Mouse (Mus musculus): ENCODE data around the gene Bysl. TPM values are rescaled to one million over a fixed set of nuclear protein-coding genes. Genes with fewer than 3 reads are reported as not detected.
"Not testable (repeated sequence)": the region's sequence is repeated elsewhere in the genome, so short reads cannot be mapped to it uniquely, and the experiment has no call there.

Bysl gene
- 32.9 and 36.1 TPM in 2 replicates for polyA plus RNA-seq (2015; fragmentation: Nextera tagmentation; extraction: Ambion mirVana)

GRCm38 (mm10) chr17:47610849-47611660, at the start of gene Bysl, which contains the start of the genes Med20 and Gm20517:
Bysl (minus strand) TSS chr17:47611492.
Med20 (plus strand) TSS chr17:47611582.
Gm20517 (plus strand) TSS chr17:47611589.
- ATAC-seq, result peak; percentile 97
- H3K9me3 ChIP-seq (ENCODE audit: control insufficient read depth, low read length), result no peaks in the 10 kb centered on the region
- H3K9ac ChIP-seq (replicated peaks; ENCODE audit: low read depth, low read length), result peak within 1 kb of the TSS; percentile 75
- peak within 1 kb of the TSS; percentile 94 for H3K4me3 ChIP-seq (replicated peaks; ENCODE audit: low read length)
- peaks cover 7% of the 10 kb centered on the region; the same call in 1 of the 2 replicates for H3K36me3 ChIP-seq (ENCODE audit: control insufficient read depth, insufficient read depth)
- peaks cover 24% of the 10 kb centered on the region for H3K4me1 ChIP-seq (replicated peaks; ENCODE audit: control insufficient read depth, insufficient read depth, low read length)
- H3K27ac ChIP-seq (ENCODE audit: low read length), result peak within 1 kb of the TSS; percentile 68
- no peaks in the 10 kb centered on the region for H3K27me3 ChIP-seq (replicated peaks; ENCODE audit: control insufficient read depth, insufficient read depth, low read length)
- H3K4me2 ChIP-seq (ENCODE audit: low read length), result peak within 1 kb of the TSS; percentile 94
- under 1% methylated on average over 59 of the region's 59 CpGs for WGBS

DNA sequence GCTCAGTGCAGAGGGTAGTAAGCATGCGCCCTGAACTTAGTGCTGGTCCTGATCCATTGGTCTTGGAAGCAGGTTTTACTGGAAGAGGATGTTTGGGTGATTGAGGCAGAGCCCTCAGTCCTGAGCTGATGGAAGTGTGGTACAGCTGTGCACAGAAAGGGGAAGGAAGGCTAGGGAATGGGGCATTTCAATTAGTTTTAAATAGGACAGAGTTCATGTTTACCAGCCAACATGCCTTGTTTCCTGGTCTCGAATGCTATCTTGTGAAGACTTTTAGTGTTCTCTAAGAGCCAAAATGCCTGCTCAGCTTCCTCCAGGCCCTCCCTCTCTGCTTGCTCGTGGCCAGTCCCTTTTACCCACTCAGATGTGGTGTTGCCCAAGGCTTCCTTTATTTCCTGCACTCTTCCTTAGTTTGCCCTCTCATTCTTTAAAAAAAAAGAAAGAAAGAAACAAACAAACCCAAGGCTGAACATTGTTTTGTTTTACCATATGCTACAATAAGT, 47.5 kb upstream of the Bysl start:
- Histone ChIP-seq H3K27ac (ENCODE audit: low read length) (no peak overlapping the region), H3K4me3 (replicated peaks; ENCODE audit: low read length) (no peak overlapping the region), H3K27me3 (replicated peaks; ENCODE audit: control insufficient read depth, insufficient read depth, low read length) (no peaks in the 10 kb centered on the region), H3K9ac (replicated peaks; ENCODE audit: low read depth, low read length) (no peak overlapping the region), H3K9me3 (ENCODE audit: control insufficient read depth, low read length) (no peaks in the 10 kb centered on the region), H3K4me2 (ENCODE audit: low read length) (no peak overlapping the region), H3K36me3 (ENCODE audit: control insufficient read depth, insufficient read depth) (no peaks in the 10 kb centered on the region), H3K4me1 (replicated peaks; ENCODE audit: control insufficient read depth, insufficient read depth, low read length) (no peaks in the 10 kb centered on the region)
- 90% methylated on average over 3 of the region's 3 CpGs for WGBS
- ATAC-seq, result no peak

GRCm38 (mm10) chr17:47657901-47658300, 46.6 kb upstream of the Bysl start:
- Histone ChIP-seq H3K9ac (replicated peaks; ENCODE audit: low read depth, low read length) (no peak overlapping the region), H3K4me3 (replicated peaks; ENCODE audit: low read length) (no peak overlapping the region), H3K4me1 (replicated peaks; ENCODE audit: control insufficient read depth, insufficient read depth, low read length) (no peaks in the 10 kb centered on the region), H3K36me3 (ENCODE audit: control insufficient read depth, insufficient read depth) (no peaks in the 10 kb centered on the region), H3K27ac (ENCODE audit: low read length) (no peak overlapping the region), H3K4me2 (ENCODE audit: low read length) (no peak overlapping the region), H3K27me3 (replicated peaks; ENCODE audit: control insufficient read depth, insufficient read depth, low read length) (no peaks in the 10 kb centered on the region), H3K9me3 (ENCODE audit: control insufficient read depth, low read length) (no peaks in the 10 kb centered on the region)
- ATAC-seq, result no peak
- 85% methylated on average over 4 of the region's 4 CpGs for WGBS

DNA sequence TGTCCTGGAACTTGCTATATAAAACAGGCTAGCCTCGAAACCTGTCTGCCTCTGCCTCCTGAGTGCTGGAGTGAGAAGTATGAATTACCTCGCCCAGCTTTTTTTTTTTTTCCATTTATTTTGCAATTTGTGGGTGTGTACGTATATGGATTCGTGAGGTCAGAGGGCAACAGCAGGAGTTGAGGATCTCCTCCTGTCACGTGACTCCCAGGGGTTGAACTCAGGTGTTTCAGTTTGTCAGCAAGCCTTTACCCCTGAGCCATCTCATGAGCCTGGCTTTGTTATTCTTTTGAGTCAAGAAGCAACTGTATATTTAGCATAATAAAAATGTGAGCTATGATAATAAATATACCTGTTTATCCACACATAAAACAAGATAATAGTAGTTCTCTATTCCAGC, 44.4 kb upstream of the Bysl start:
- Histone ChIP-seq H3K9ac (replicated peaks; ENCODE audit: low read depth, low read length) (no peak overlapping the region), H3K27me3 (replicated peaks; ENCODE audit: control insufficient read depth, insufficient read depth, low read length) (no peaks in the 10 kb centered on the region), H3K36me3 (ENCODE audit: control insufficient read depth, insufficient read depth) (no peaks in the 10 kb centered on the region), H3K4me3 (replicated peaks; ENCODE audit: low read length) (no peak overlapping the region), H3K4me1 (replicated peaks; ENCODE audit: control insufficient read depth, insufficient read depth, low read length) (no peaks in the 10 kb centered on the region), H3K4me2 (ENCODE audit: low read length) (no peak overlapping the region), H3K9me3 (ENCODE audit: control insufficient read depth, low read length) (no peaks in the 10 kb centered on the region), H3K27ac (ENCODE audit: low read length) (no peak overlapping the region)
- ATAC-seq, result no peak
- 84% methylated on average over 5 of the region's 5 CpGs for WGBS

GRCm38 (mm10) chr17:47654346-47654745, 43.1 kb upstream of the Bysl start:
- H3K4me1 ChIP-seq (replicated peaks; ENCODE audit: control insufficient read depth, insufficient read depth, low read length); H3K36me3 ChIP-seq (ENCODE audit: control insufficient read depth, insufficient read depth); H3K27ac ChIP-seq (ENCODE audit: low read length); H3K9ac ChIP-seq (replicated peaks; ENCODE audit: low read depth, low read length); H3K27me3 ChIP-seq (replicated peaks; ENCODE audit: control insufficient read depth, insufficient read depth, low read length); H3K4me2 ChIP-seq (ENCODE audit: low read length); H3K9me3 ChIP-seq (ENCODE audit: control insufficient read depth, low read length); H3K4me3 ChIP-seq (replicated peaks; ENCODE audit: low read length); ATAC-seq: not testable (repeated sequence)
- WGBS, result 91% methylated on average over 8 of the region's 8 CpGs

DNA sequence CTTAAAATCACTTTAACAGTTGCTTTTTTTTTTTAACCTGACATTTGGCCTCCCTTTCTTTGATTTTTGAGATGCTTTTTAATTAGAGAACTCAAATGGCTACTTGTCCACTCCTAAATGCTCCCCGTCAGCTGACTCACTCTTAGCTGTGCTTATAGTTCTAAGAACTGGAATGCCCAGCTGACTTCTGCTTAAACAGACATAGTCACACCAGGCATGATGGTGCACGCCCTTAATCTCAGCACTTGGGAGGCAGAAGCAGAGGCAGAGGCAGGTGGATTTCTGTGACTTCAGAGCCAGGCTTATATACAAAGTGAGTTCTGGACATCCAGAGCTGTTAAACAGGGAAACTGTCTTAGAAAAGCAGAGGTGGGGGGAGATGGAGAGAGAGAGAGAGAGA, 40.7 kb upstream of the Bysl start:
- H3K9ac ChIP-seq (replicated peaks; ENCODE audit: low read depth, low read length), result no peak overlapping the region
- no peak overlapping the region for H3K27ac ChIP-seq (ENCODE audit: low read length)
- H3K36me3 ChIP-seq (ENCODE audit: control insufficient read depth, insufficient read depth), result peaks cover 6% of the 10 kb centered on the region
- no peaks in the 10 kb centered on the region for H3K9me3 ChIP-seq (ENCODE audit: control insufficient read depth, low read length)
- 79% methylated on average over 2 of the region's 2 CpGs for WGBS
- no peak overlapping the region for H3K4me3 ChIP-seq (replicated peaks; ENCODE audit: low read length)
- no peak for ATAC-seq
- H3K4me1 ChIP-seq (replicated peaks; ENCODE audit: control insufficient read depth, insufficient read depth, low read length), result no peaks in the 10 kb centered on the region
- no peak overlapping the region for H3K4me2 ChIP-seq (ENCODE audit: low read length)
- no peaks in the 10 kb centered on the region for H3K27me3 ChIP-seq (replicated peaks; ENCODE audit: control insufficient read depth, insufficient read depth, low read length)

DNA sequence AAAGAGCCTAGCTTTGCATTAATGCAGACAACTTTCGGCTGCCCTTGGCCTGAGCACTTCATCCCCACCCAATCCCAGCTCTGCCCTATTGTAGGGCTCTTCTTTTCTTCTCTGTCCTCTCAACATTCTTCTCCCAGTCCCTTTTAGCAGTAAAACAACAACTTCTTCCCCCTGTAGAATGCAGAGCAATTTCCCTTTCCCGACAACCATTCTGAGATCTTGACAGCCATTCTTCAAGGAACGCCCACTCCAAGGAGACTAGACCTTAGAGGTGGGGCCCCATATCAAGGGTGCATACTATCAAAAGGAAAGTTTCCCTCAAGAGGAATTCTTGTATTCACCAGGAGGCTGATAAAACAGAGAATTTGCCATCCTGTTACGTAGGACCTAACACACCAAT, 37.7 kb upstream of the Bysl start:
- H3K4me1 ChIP-seq (replicated peaks; ENCODE audit: control insufficient read depth, insufficient read depth, low read length), result no peaks in the 10 kb centered on the region
- ATAC-seq, result no peak
- no peak overlapping the region for H3K4me3 ChIP-seq (replicated peaks; ENCODE audit: low read length)
- WGBS, result 21% methylated on average over 4 of the region's 4 CpGs
- no peaks in the 10 kb centered on the region for H3K9me3 ChIP-seq (ENCODE audit: control insufficient read depth, low read length)
- H3K27ac ChIP-seq (ENCODE audit: low read length), result no peak overlapping the region
- no peak overlapping the region for H3K9ac ChIP-seq (replicated peaks; ENCODE audit: low read depth, low read length)
- peaks cover 6% of the 10 kb centered on the region for H3K36me3 ChIP-seq (ENCODE audit: control insufficient read depth, insufficient read depth)
- H3K27me3 ChIP-seq (replicated peaks; ENCODE audit: control insufficient read depth, insufficient read depth, low read length), result no peaks in the 10 kb centered on the region
- H3K4me2 ChIP-seq (ENCODE audit: low read length), result no peak overlapping the region

- Histone ChIP-seq H3K27me3 (replicated peaks; ENCODE audit: control insufficient read depth, insufficient read depth, low read length) (no peaks in the 10 kb centered on the region), H3K27ac (ENCODE audit: low read length) (no peak overlapping the region), H3K4me3 (replicated peaks; ENCODE audit: low read length) (no peak overlapping the region), H3K36me3 (ENCODE audit: control insufficient read depth, insufficient read depth) (peaks cover 6% of the 10 kb centered on the region), H3K9me3 (ENCODE audit: control insufficient read depth, low read length) (no peaks in the 10 kb centered on the region), H3K4me2 (ENCODE audit: low read length) (no peak overlapping the region), H3K4me1 (replicated peaks; ENCODE audit: control insufficient read depth, insufficient read depth, low read length) (no peaks in the 10 kb centered on the region), H3K9ac (replicated peaks; ENCODE audit: low read depth, low read length) (no peak overlapping the region)
- WGBS, result 71% methylated on average over 1 of the region's 1 CpGs
- ATAC-seq, result no peak
These were observed 35.4 kb upstream of the Bysl start for GRCm38 (mm10) chr17:47646683-47647082.

DNA sequence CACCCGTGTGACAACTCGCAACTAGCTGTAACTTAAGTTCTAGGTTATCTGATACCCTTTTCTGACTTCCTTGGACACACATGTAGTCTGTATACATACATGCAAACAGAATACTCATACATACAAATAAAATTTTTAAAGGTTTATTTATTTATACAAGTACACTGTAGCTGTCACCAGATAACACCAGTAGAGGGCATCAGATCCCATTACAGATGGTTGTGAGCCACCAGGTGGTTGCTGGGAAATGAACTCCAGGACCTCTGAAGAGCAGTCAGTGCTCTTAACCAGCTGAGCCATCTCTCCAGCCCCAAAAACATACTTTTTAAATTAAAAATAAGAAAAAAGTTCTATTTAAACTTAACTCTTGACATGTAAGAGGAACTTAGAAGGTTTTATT, 31.7 kb upstream of the Bysl start:
- ATAC-seq, result no peak
- H3K27ac ChIP-seq (ENCODE audit: low read length), result no peak overlapping the region
- no peaks in the 10 kb centered on the region for H3K9me3 ChIP-seq (ENCODE audit: control insufficient read depth, low read length)
- H3K9ac ChIP-seq (replicated peaks; ENCODE audit: low read depth, low read length), result no peak overlapping the region
- H3K4me2 ChIP-seq (ENCODE audit: low read length), result no peak overlapping the region
- H3K36me3 ChIP-seq (ENCODE audit: control insufficient read depth, insufficient read depth), result no peaks in the 10 kb centered on the region
- H3K27me3 ChIP-seq (replicated peaks; ENCODE audit: control insufficient read depth, insufficient read depth, low read length), result no peaks in the 10 kb centered on the region
- H3K4me1 ChIP-seq (replicated peaks; ENCODE audit: control insufficient read depth, insufficient read depth, low read length), result no peaks in the 10 kb centered on the region
- no peak overlapping the region for H3K4me3 ChIP-seq (replicated peaks; ENCODE audit: low read length)
- WGBS, result 94% methylated on average over 2 of the region's 2 CpGs
